Mouse (Mus musculus) olfactory bulb, adult 2 months (tissue): Measurements from ENCODE around the gene Ptprg.

ENCODE experiments used
- CTCF ChIP-seq: fragments of 200-500 bp; IDR thresholded peaks from 2 replicates; pipeline ENCODE4 v1.5.1; 2012; ENCODE audit warnings: low read depth, mild to moderate bottlenecking, low read length, moderate library complexity; ENCODE audit not compliant: insufficient read depth
- POLR2A ChIP-seq: fragments of 200-500 bp; IDR thresholded peaks from 2 replicates; pipeline ENCODE4 v1.6.1; 2012; ENCODE audit warnings: mild to moderate bottlenecking, low read depth, low read length, moderate library complexity; ENCODE audit not compliant: insufficient read depth

GRCm38 (mm10) chr14:12119260-12119659, 565.9 kb downstream of the Ptprg start:
- no peak for TF ChIP-seq POLR2A
- TF ChIP-seq CTCF, result no peak
